Mouse (Mus musculus): ENCODE results near the gene Pigv.

DNA sequence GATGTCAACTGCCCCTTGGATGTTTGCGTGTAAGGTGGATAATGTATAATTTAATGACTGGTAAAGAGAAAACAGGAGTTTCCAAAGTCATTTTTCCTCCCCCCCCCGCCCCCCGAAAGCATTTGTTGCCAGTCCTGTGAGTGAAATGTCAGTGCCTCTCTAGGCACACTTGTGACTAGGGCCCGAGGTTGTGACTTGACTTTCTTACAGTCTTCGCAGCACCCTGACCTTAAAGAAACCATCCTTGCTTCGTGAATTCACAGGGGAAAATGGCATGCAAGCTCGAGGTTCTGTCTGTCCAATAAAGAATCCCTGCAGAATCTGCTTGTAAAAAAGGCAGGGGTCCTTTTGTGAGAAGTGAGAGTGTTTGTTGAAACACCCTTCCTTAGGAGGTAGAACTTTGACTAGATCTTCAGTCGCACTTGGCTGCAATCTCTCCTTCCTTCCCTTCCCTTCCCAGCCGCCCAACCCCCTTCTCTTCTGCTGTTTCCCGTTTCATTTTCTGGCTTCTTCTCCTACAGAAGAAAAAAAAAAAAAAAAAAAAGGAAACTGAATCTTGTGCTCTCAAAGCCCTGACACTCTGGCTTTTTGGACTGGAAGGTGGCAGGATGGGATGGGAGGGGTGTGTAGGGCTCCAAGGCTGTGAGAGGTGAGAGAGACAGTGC lies 1.4 kb upstream of the Pigv start:
- TF ChIP-seq CTCF (IDR thresholded peaks at IDR 0.05) (no peak), EP300 (IDR thresholded peaks at IDR 0.05) (no peak)
